Mouse (Mus musculus): ENCODE measurements around the gene Sipa1l3. TPM values are rescaled to one million over a fixed set of nuclear protein-coding genes. Genes with fewer than 3 reads are reported as not detected.

Gene Sipa1l3
- total RNA-seq, 2 experiments from 2014 or later: 6.3 to 6.5 TPM

- DNase-seq: no peak
- intact Hi-C loops (cut with DNase I): no loop called here
Measured at GRCm38 (mm10) chr7:29485721-29486120, 32.7 kb downstream of the Sipa1l3 start.

GRCm38 (mm10) chr7:29483556-29483955 is 34.9 kb downstream of the Sipa1l3 start:
- DNase-seq: no peak
- intact Hi-C loops (cut with DNase I): no loop called here

GRCm38 (mm10) chr7:29481345-29482155 is 36.9 kb downstream of the Sipa1l3 start:
- intact Hi-C loops (cut with DNase I): no loop called here
- no peak for DNase-seq

GRCm38 (mm10) chr7:29480590-29481344 is 37.7 kb downstream of the Sipa1l3 start:
- intact Hi-C loops (cut with DNase I): no loop called here
- DNase-seq: no peak

GRCm38 (mm10) chr7:29480183-29480582 is 38.3 kb downstream of the Sipa1l3 start:
- DNase-seq: no peak
- intact Hi-C loops (cut with DNase I): no loop called here

GRCm38 (mm10) chr7:29475005-29475404 is 43.4 kb downstream of the Sipa1l3 start:
- intact Hi-C loops (cut with DNase I): loop anchor here (5.0 kb wide), 1 partner anchor 37 kb away; no protein-coding TSS in a partner anchor
- no peak for DNase-seq

- no peak for DNase-seq
- intact Hi-C loops (cut with DNase I): no loop called here
Measured at GRCm38 (mm10) chr7:29471309-29471708, 47.1 kb downstream of the Sipa1l3 start.

GRCm38 (mm10) chr7:29469602-29470344 is 48.7 kb downstream of the Sipa1l3 start:
- intact Hi-C loops (cut with DNase I): no loop called here
- DNase-seq: no peak

- intact Hi-C loops (cut with DNase I): no loop called here
- no peak for DNase-seq
Measured at GRCm38 (mm10) chr7:29468593-29468992, 49.8 kb downstream of the Sipa1l3 start.

GRCm38 (mm10) chr7:29466585-29466984 is 51.9 kb downstream of the Sipa1l3 start:
- intact Hi-C loops (cut with DNase I): no loop called here
- no peak for DNase-seq

GRCm38 (mm10) chr7:29465736-29466135 is 52.7 kb downstream of the Sipa1l3 start:
- DNase-seq: no peak
- intact Hi-C loops (cut with DNase I): no loop called here

- DNase-seq: no peak
- intact Hi-C loops (cut with DNase I): no loop called here
Measured at GRCm38 (mm10) chr7:29462820-29463219, 55.6 kb downstream of the Sipa1l3 start.

- no peak for DNase-seq
- intact Hi-C loops (cut with DNase I): no loop called here
Measured at GRCm38 (mm10) chr7:29462178-29462577, 56.3 kb downstream of the Sipa1l3 start.

- intact Hi-C loops (cut with DNase I): no loop called here
Measured at GRCm38 (mm10) chr7:29461557-29461956, 56.9 kb downstream of the Sipa1l3 start.

GRCm38 (mm10) chr7:29458889-29459740 is 59.3 kb downstream of the Sipa1l3 start:
- intact Hi-C loops (cut with DNase I): loop anchor here (5.0 kb wide), 1 partner anchor 58 kb away; the partner anchor contains the start of gene Sipa1l3
- DNase-seq: no peak

More at GRCm38 (mm10) chr7:29461557-29461956, 56.9 kb downstream of the Sipa1l3 start:
- DNase-seq: no peak

GRCm38 (mm10) chr7:29457772-29458171 is 60.7 kb downstream of the Sipa1l3 start:
- DNase-seq: no peak
- intact Hi-C loops (cut with DNase I): loop anchor here (5.0 kb wide), 1 partner anchor 60 kb away; the partner anchor contains the start of gene Sipa1l3

GRCm38 (mm10) chr7:29456716-29457115 is 61.7 kb downstream of the Sipa1l3 start:
- intact Hi-C loops (cut with DNase I): loop anchor here (5.0 kb wide), 1 partner anchor 61 kb away; the partner anchor contains the start of gene Sipa1l3
- no peak for DNase-seq

- intact Hi-C loops (cut with DNase I): loop anchor here (5.0 kb wide), 1 partner anchor 62 kb away; the partner anchor contains the start of gene Sipa1l3
- no peak for DNase-seq
Measured at GRCm38 (mm10) chr7:29455591-29455990, 62.9 kb downstream of the Sipa1l3 start.

- intact Hi-C loops (cut with DNase I): loop anchor here (5.0 kb wide), 1 partner anchor 62 kb away; the partner anchor contains the start of gene Sipa1l3
Measured at GRCm38 (mm10) chr7:29454965-29455364, 63.5 kb downstream of the Sipa1l3 start.

More at GRCm38 (mm10) chr7:29454965-29455364, 63.5 kb downstream of the Sipa1l3 start:
- no peak for DNase-seq
